Mouse (Mus musculus): ENCODE results near the gene Vwce.

The Vwce gene

GRCm38 (mm10) chr19:10645616-10646015, 11.6 kb downstream of the Vwce start:
- no peak for DNase-seq (ENCODE audit: low spot score)

GRCm38 (mm10) chr19:10648156-10648555, 14.1 kb downstream of the Vwce start:
- no peak for DNase-seq (ENCODE audit: low spot score)

GRCm38 (mm10) chr19:10656058-10656457, 22.0 kb downstream of the Vwce start:
- no peak for DNase-seq (ENCODE audit: low spot score)

GRCm38 (mm10) chr19:10657742-10658141, 23.7 kb downstream of the Vwce start:
- DNase-seq (ENCODE audit: low spot score) = no peak

GRCm38 (mm10) chr19:10658406-10658805, 24.4 kb downstream of the Vwce start:
- DNase-seq (ENCODE audit: low spot score) = no peak

- no peak for DNase-seq (ENCODE audit: low spot score)
Measured at GRCm38 (mm10) chr19:10661373-10661772, 27.4 kb downstream of the Vwce start.

GRCm38 (mm10) chr19:10661919-10662318, 27.9 kb downstream of the Vwce start:
- no peak for DNase-seq (ENCODE audit: low spot score)

GRCm38 (mm10) chr19:10662665-10663064, 28.7 kb downstream of the Vwce start:
- DNase-seq (ENCODE audit: low spot score) = no peak

- no peak for DNase-seq (ENCODE audit: low spot score)
Measured at GRCm38 (mm10) chr19:10665093-10665492, 31.1 kb downstream of the Vwce start.

GRCm38 (mm10) chr19:10665499-10665898, 31.5 kb downstream of the Vwce start:
- DNase-seq (ENCODE audit: low spot score) = no peak

GRCm38 (mm10) chr19:10671319-10671718, 37.3 kb downstream of the Vwce start:
- no peak for DNase-seq (ENCODE audit: low spot score)

GRCm38 (mm10) chr19:10671854-10672417, 37.9 kb downstream of the Vwce start:
- DNase-seq (ENCODE audit: low spot score) = no peak

GRCm38 (mm10) chr19:10673275-10673674, 39.3 kb downstream of the Vwce start:
- no peak for DNase-seq (ENCODE audit: low spot score)

GRCm38 (mm10) chr19:10676656-10677055, 42.6 kb downstream of the Vwce start:
- no peak for DNase-seq (ENCODE audit: low spot score)

- peak; percentile 87 for DNase-seq (ENCODE audit: low spot score)
Measured at GRCm38 (mm10) chr19:10677915-10678771, 44.1 kb downstream of the Vwce start, which contains the start of gene Pga5. Pga5 (minus strand) TSS chr19:10678071.

- DNase-seq (ENCODE audit: low spot score) = no peak
Measured at GRCm38 (mm10) chr19:10678772-10679067, 44.7 kb downstream of the Vwce start.

GRCm38 (mm10) chr19:10681571-10681970, 47.6 kb downstream of the Vwce start:
- no peak for DNase-seq (ENCODE audit: low spot score)

- no peak for DNase-seq (ENCODE audit: low spot score)
Measured at GRCm38 (mm10) chr19:10685081-10685480, 51.1 kb downstream of the Vwce start.

GRCm38 (mm10) chr19:10685727-10686126, 51.7 kb downstream of the Vwce start:
- DNase-seq (ENCODE audit: low spot score) = no peak

- DNase-seq (ENCODE audit: low spot score) = peak; percentile 84
Measured at GRCm38 (mm10) chr19:10688537-10689352, 54.7 kb downstream of the Vwce start, which contains the start of gene Vps37c. Vps37c (plus strand) TSS chr19:10688735.

GRCm38 (mm10) chr19:10689470-10690166, 55.6 kb downstream of the Vwce start:
- DNase-seq (ENCODE audit: low spot score) = no peak

GRCm38 (mm10) chr19:10690336-10690735, 56.3 kb downstream of the Vwce start:
- no peak for DNase-seq (ENCODE audit: low spot score)
